Mouse (Mus musculus): ENCODE measurements at regions not wholly inside any gene's neighbourhood (a gene's known extent, or its start where the extent isn't known, plus 50 kb on each side); places are given as distances from the start of the nearest gene placed in this dataset.
"Not testable (repeated sequence)": the region's sequence is repeated elsewhere in the genome, so short reads cannot be mapped to it uniquely, and the experiment has no call there.

DNA sequence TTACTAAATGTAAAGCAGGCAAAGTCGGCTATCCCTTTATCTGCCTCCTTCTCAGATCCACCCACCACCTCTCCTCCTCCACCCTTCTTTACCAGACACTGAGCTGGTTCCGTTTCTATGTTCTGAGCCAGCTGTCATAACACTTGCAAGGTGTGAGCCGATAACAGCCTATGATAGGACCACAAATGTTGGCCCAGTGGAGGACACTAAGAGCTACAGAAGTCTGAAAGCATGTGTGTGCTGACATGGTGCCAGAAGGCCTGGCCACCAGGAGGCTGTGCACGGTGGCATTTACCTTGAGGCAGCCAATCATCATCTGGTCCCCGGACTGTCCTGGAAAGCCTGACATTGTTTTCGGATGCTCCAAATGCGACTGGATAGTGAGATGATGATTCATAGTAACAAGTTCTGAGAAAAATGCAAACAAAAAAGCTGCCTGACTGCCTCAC, 63.5 kb upstream of the Max start:
- TF ChIP-seq TAL1 (conservative IDR thresholded peaks at IDR 0.05; ENCODE audit: low read depth, low read length), result peak; percentile 34; the same call in 1 of the 2 replicates
- TF ChIP-seq GATA1 (IDR thresholded peaks at IDR 0.05; ENCODE audit: borderline replicate concordance, low read length), result no peak
- ATAC-seq (ENCODE audit: extremely low read depth, insufficient number of reproducible peaks, low FRiP score, poor library complexity, severe bottlenecking) (peak; percentile 87), DNase-seq (ENCODE audit: low spot score) (peak; percentile 53)
- no peak overlapping the region for H3K4me3 ChIP-seq (ENCODE audit: low read depth, low read length)
- peaks cover 6% of the 10 kb centered on the region for H3K27me3 ChIP-seq (ENCODE audit: insufficient read depth, low read length)
- no peaks in the 10 kb centered on the region for H3K36me3 ChIP-seq (replicated peaks)
- no peaks in the 10 kb centered on the region for H3K9me3 ChIP-seq (replicated peaks)
- H3K4me1 ChIP-seq (ENCODE audit: insufficient read depth, low read depth, low read length), result peaks cover 40% of the 10 kb centered on the region

GRCm38 (mm10) chr12:77022538-77022937, 60.5 kb upstream of the Max start:
- no peak for ATAC-seq (ENCODE audit: extremely low read depth, insufficient number of reproducible peaks, low FRiP score, poor library complexity, severe bottlenecking)
- no peak for TF ChIP-seq TAL1 (conservative IDR thresholded peaks at IDR 0.05; ENCODE audit: low read depth, low read length)
- TF ChIP-seq GATA2 (IDR thresholded peaks at IDR 0.05; ENCODE audit: borderline replicate concordance, low read depth, low read length), result no peak
- no peak for TF ChIP-seq CTCF (IDR thresholded peaks at IDR 0.05; ENCODE audit: low read depth, low read length)
- TF ChIP-seq POLR2AphosphoS5 (IDR thresholded peaks at IDR 0.05; ENCODE audit: insufficient replicate concordance, low read depth, low read length), result no peak
- no peak for TF ChIP-seq GATA1 (IDR thresholded peaks at IDR 0.05; ENCODE audit: borderline replicate concordance, low read length)
- H3K4me3 ChIP-seq (ENCODE audit: low read depth, low read length), result no peak overlapping the region
- H3K9me3 ChIP-seq (replicated peaks), result no peaks in the 10 kb centered on the region
- no peaks in the 10 kb centered on the region for H3K36me3 ChIP-seq (replicated peaks)
- no peak for DNase-seq (ENCODE audit: low spot score)
- H3K4me1 ChIP-seq (ENCODE audit: insufficient read depth, low read depth, low read length), result peaks cover 57% of the 10 kb centered on the region
- H3K27me3 ChIP-seq (ENCODE audit: insufficient read depth, low read length), result peaks cover 14% of the 10 kb centered on the region

GRCm38 (mm10) chr12:77021881-77022280, 59.9 kb upstream of the Max start:
- no peak for TF ChIP-seq POLR2AphosphoS5 (IDR thresholded peaks at IDR 0.05; ENCODE audit: insufficient replicate concordance, low read depth, low read length)
- TF ChIP-seq TAL1 (conservative IDR thresholded peaks at IDR 0.05; ENCODE audit: low read depth, low read length), result no peak
- no peak for DNase-seq (ENCODE audit: low spot score)
- peaks cover 57% of the 10 kb centered on the region for H3K4me1 ChIP-seq (ENCODE audit: insufficient read depth, low read depth, low read length)

DNA sequence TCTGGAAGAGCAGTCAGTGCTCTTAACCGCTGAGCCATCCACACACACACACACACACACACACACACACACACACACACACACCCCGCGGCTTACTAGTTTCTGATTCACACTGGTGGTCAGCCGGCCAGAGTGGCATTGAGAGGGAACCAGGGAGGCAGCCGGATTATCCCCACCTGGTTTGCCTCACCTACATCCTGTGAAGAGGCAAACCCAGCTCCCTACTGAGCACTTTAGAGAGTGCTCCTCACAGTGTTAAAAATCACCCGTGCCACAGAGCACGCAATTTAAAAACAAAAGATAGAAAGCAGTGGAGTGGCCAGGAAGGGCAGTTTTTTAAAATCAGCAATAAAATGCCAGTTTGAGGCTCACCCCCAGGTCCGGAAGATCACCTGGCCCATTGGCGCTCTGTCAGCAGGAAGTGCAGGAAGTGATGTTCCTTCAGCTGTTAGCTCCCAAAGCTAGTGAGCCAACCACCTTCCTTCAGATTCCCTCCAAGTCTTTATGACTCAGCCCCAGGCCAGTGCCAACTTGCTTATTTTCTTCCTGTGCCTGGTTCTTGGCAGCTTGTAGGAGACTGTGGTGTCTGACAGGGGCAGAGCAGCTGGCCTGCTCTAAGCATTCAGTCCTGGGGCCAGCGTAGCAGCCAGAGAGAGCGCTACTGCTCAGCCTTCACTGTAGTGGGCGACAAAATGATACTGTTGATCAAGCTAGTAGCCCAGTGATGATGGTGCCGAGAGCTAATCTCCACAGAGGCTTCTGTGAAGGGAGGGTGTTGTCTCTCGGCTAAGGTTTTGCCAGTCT, 57.9 kb upstream of the Max start:
- ATAC-seq (ENCODE audit: extremely low read depth, insufficient number of reproducible peaks, low FRiP score, poor library complexity, severe bottlenecking), result no peak
- no peak overlapping the region for H3K4me3 ChIP-seq (ENCODE audit: low read depth, low read length)
- H3K4me1 ChIP-seq (ENCODE audit: insufficient read depth, low read depth, low read length), result peaks cover 46% of the 10 kb centered on the region
- no peak for DNase-seq (ENCODE audit: low spot score)
- TF ChIP-seq TAL1 (conservative IDR thresholded peaks at IDR 0.05; ENCODE audit: low read depth, low read length) (no peak), GATA1 (IDR thresholded peaks at IDR 0.05; ENCODE audit: borderline replicate concordance, low read length) (no peak), GATA2 (IDR thresholded peaks at IDR 0.05; ENCODE audit: borderline replicate concordance, low read depth, low read length) (no peak), POLR2AphosphoS5 (IDR thresholded peaks at IDR 0.05; ENCODE audit: insufficient replicate concordance, low read depth, low read length) (no peak), CTCF (IDR thresholded peaks at IDR 0.05; ENCODE audit: low read depth, low read length) (no peak)
- peaks cover 14% of the 10 kb centered on the region for H3K27me3 ChIP-seq (ENCODE audit: insufficient read depth, low read length)
- no peaks in the 10 kb centered on the region for H3K36me3 ChIP-seq (replicated peaks)
- H3K9me3 ChIP-seq (replicated peaks), result peaks cover 2% of the 10 kb centered on the region

More at GRCm38 (mm10) chr12:77021881-77022280, 59.9 kb upstream of the Max start:
- peaks cover 14% of the 10 kb centered on the region for H3K27me3 ChIP-seq (ENCODE audit: insufficient read depth, low read length)
- no peak overlapping the region for H3K4me3 ChIP-seq (ENCODE audit: low read depth, low read length)
- ATAC-seq (ENCODE audit: extremely low read depth, insufficient number of reproducible peaks, low FRiP score, poor library complexity, severe bottlenecking), result no peak
- no peaks in the 10 kb centered on the region for H3K36me3 ChIP-seq (replicated peaks)
- no peaks in the 10 kb centered on the region for H3K9me3 ChIP-seq (replicated peaks)

- not testable (repeated sequence) for ATAC-seq (ENCODE audit: extremely low read depth, insufficient number of reproducible peaks, low FRiP score, poor library complexity, severe bottlenecking); H3K9me3 ChIP-seq (replicated peaks); H3K36me3 ChIP-seq (replicated peaks); DNase-seq (ENCODE audit: low spot score); H3K4me3 ChIP-seq (ENCODE audit: low read depth, low read length)
- Histone ChIP-seq H3K27me3 (ENCODE audit: insufficient read depth, low read length) (peaks cover 14% of the 10 kb centered on the region), H3K4me1 (ENCODE audit: insufficient read depth, low read depth, low read length) (peaks cover 54% of the 10 kb centered on the region)
Observed at GRCm38 (mm10) chr12:77019148-77019547, 57.1 kb upstream of the Max start.

GRCm38 (mm10) chr12:77018373-77018772, 56.4 kb upstream of the Max start:
- DNase-seq (ENCODE audit: low spot score) (no peak), ATAC-seq (ENCODE audit: extremely low read depth, insufficient number of reproducible peaks, low FRiP score, poor library complexity, severe bottlenecking) (no peak)
- H3K9me3 ChIP-seq (replicated peaks), result peaks cover 2% of the 10 kb centered on the region
- H3K36me3 ChIP-seq (replicated peaks), result no peaks in the 10 kb centered on the region
- no peak overlapping the region for H3K4me3 ChIP-seq (ENCODE audit: low read depth, low read length)
- TF ChIP-seq CTCF (IDR thresholded peaks at IDR 0.05; ENCODE audit: low read depth, low read length) (no peak), GATA2 (IDR thresholded peaks at IDR 0.05; ENCODE audit: borderline replicate concordance, low read depth, low read length) (no peak), POLR2AphosphoS5 (IDR thresholded peaks at IDR 0.05; ENCODE audit: insufficient replicate concordance, low read depth, low read length) (no peak), TAL1 (conservative IDR thresholded peaks at IDR 0.05; ENCODE audit: low read depth, low read length) (no peak)
- H3K27me3 ChIP-seq (ENCODE audit: insufficient read depth, low read length), result peaks cover 14% of the 10 kb centered on the region
- peaks cover 56% of the 10 kb centered on the region for H3K4me1 ChIP-seq (ENCODE audit: insufficient read depth, low read depth, low read length)

DNA sequence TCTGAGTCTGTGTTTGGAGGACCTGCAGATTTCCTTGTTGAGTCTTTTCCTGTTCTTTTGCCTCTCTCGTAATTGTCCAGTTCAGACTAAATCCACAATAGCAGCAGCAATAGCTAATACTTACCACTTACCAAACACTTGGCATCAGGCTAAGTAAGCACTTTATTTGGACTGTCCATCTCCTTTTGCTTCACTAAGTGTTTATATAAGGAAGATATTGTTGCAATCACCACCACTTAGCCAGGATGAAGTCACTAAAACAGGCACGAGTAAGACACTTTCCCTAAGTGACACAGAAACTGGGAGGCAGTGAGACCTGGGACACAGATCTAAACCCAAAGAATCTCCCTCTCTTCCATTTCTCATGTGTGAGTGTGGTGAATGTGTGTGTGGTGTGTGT, 52.9 kb upstream of the Max start:
- Histone ChIP-seq H3K27me3 (ENCODE audit: insufficient read depth, low read length) (peaks cover 3% of the 10 kb centered on the region; the same call in 1 of the 2 replicates), H3K9me3 (replicated peaks) (peaks cover 2% of the 10 kb centered on the region), H3K36me3 (replicated peaks) (no peaks in the 10 kb centered on the region), H3K4me3 (ENCODE audit: low read depth, low read length) (no peak overlapping the region), H3K4me1 (ENCODE audit: insufficient read depth, low read depth, low read length) (peaks cover 57% of the 10 kb centered on the region)
- no peak for DNase-seq (ENCODE audit: low spot score)
- TF ChIP-seq TAL1 (conservative IDR thresholded peaks at IDR 0.05; ENCODE audit: low read depth, low read length) (no peak), POLR2AphosphoS5 (IDR thresholded peaks at IDR 0.05; ENCODE audit: insufficient replicate concordance, low read depth, low read length) (no peak), CTCF (IDR thresholded peaks at IDR 0.05; ENCODE audit: low read depth, low read length) (no peak), GATA1 (IDR thresholded peaks at IDR 0.05; ENCODE audit: borderline replicate concordance, low read length) (no peak), GATA2 (IDR thresholded peaks at IDR 0.05; ENCODE audit: borderline replicate concordance, low read depth, low read length) (no peak)
- no peak for ATAC-seq (ENCODE audit: extremely low read depth, insufficient number of reproducible peaks, low FRiP score, poor library complexity, severe bottlenecking)
